In genomic region chr13:41707811-41708210, GRCm38 (mm10) we compare ENCODE assay signal across 21 mouse cellular contexts.
A peak's percentile ranks its signal among the peaks of the same experiment; 100 is the strongest.
DNase-seq lines count a peak whose midpoint lies in the region; ATAC-seq and TF ChIP-seq lines count a peak whose summit lies in the region.
"Had no signal": no experiment of that assay in that cellular context is flagged by ENCODE, and none has a peak within 500 bp of the region (broad histone marks: within the 10 kb centered on the region; RNA-seq: fewer than 3 reads in every experiment).

No protein-coding gene starts in this region.

- TF ChIP-seq CTCF in heart, adult 2 months (IDR thresholded peaks at IDR 0.05) = no peak
- no peak for TF ChIP-seq CTCF in intestine, postnatal 0 days (IDR thresholded peaks at IDR 0.05; ENCODE audit: low read depth)

- TF ChIP-seq EP300 in heart, adult 2 months (IDR thresholded peaks at IDR 0.05; ENCODE audit: insufficient read depth, low read depth, low read length) = no peak

- no peak for TF ChIP-seq POLR2A in heart, adult 2 months (IDR thresholded peaks at IDR 0.05; ENCODE audit: insufficient read depth, low read depth, low read length)

- no peaks in the 10 kb centered on the region for H3K9me3 ChIP-seq in heart, embryonic 10.5 days
- H3K9me3 ChIP-seq in heart, embryonic 14.5 days (ENCODE audit: control insufficient read depth, low read length) = no peaks in the 10 kb centered on the region; the same call in 1 of the 2 replicates
- no peaks in the 10 kb centered on the region for H3K9me3 ChIP-seq in intestine, embryonic 15.5 days
- no peaks in the 10 kb centered on the region for H3K9me3 ChIP-seq in intestine, postnatal 0 days (ENCODE audit: control insufficient read depth)
- H3K9me3 ChIP-seq: embryonic facial prominence, embryonic 13.5 days; forebrain, embryonic 12.5 days; hindbrain, embryonic 12.5 days; kidney, embryonic 15.5 days had no signal

- H3K27ac ChIP-seq in heart, embryonic 10.5 days = peak overlapping the region; percentile 81
- peak overlapping the region; percentile 58 to 60 for H3K27ac ChIP-seq in heart, embryonic 14.5 days (replicated peaks in 1 of 2; ENCODE audit: control insufficient read depth in 1 of 2, insufficient read depth in 1 of 2, low read depth in 2 of 2, low read length in 2 of 2)
- no peak overlapping the region for H3K27ac ChIP-seq in heart, adult 2 months
- H3K27ac ChIP-seq in intestine, embryonic 15.5 days = no peak overlapping the region
- no peak overlapping the region for H3K27ac ChIP-seq in intestine, postnatal 0 days (ENCODE audit: low read depth, low read length)
- H3K27ac ChIP-seq: embryonic facial prominence, embryonic 13.5 days; forebrain, embryonic 12.5 days; gastrocnemius, adult 2 months; hindbrain, embryonic 12.5 days; kidney, embryonic 15.5 days had no signal

- peak; percentile 41; the same call in 1 of the 2 replicates for ATAC-seq in heart, embryonic 14.5 days (ENCODE audit: insufficient number of reproducible peaks, insufficient read depth, low FRiP score, low read depth)
- ATAC-seq in intestine, embryonic 15.5 days = 0 out of 2 replicates have a peak, but pooled peaks have one; percentile 17
- ATAC-seq in intestine, postnatal 0 days = no peak
- ATAC-seq: forebrain, postnatal 0 days; hindbrain, embryonic 16.5 days; inflammation-experienced regulatory T-cells, adult 6 months had no signal

- H3K4me3 ChIP-seq in heart, embryonic 10.5 days = no peak overlapping the region
- H3K4me3 ChIP-seq in heart, embryonic 14.5 days (ENCODE audit: control insufficient read depth in 1 of 2, insufficient read depth in 1 of 2, low read depth in 1 of 2, low read length in 2 of 2) = no peak overlapping the region
- no peak overlapping the region for H3K4me3 ChIP-seq in heart, adult 2 months
- H3K4me3 ChIP-seq in intestine, embryonic 15.5 days (replicated peaks) = no peak overlapping the region
- no peak overlapping the region for H3K4me3 ChIP-seq in intestine, postnatal 0 days (ENCODE audit: low read depth, low read length)
- H3K4me3 ChIP-seq: embryonic facial prominence, embryonic 13.5 days; forebrain, embryonic 12.5 days; gastrocnemius, adult 2 months; hindbrain, embryonic 12.5 days; kidney, embryonic 15.5 days had no signal

- no peaks in the 10 kb centered on the region for H3K36me3 ChIP-seq in heart, embryonic 10.5 days
- H3K36me3 ChIP-seq in heart, embryonic 14.5 days (ENCODE audit: control insufficient read depth, insufficient read depth, low read length) = no peaks in the 10 kb centered on the region
- H3K36me3 ChIP-seq in heart, adult 2 months (ENCODE audit: control insufficient read depth, insufficient read depth, low read length) = peaks cover 2% of the 10 kb centered on the region
- no peaks in the 10 kb centered on the region for H3K36me3 ChIP-seq in intestine, embryonic 15.5 days
- no peaks in the 10 kb centered on the region for H3K36me3 ChIP-seq in intestine, postnatal 0 days (ENCODE audit: control insufficient read depth, insufficient read depth)
- H3K36me3 ChIP-seq: embryonic facial prominence, embryonic 13.5 days; forebrain, embryonic 12.5 days; hindbrain, embryonic 12.5 days; kidney, embryonic 15.5 days had no signal

- H3K27me3 ChIP-seq in heart, embryonic 10.5 days (ENCODE audit: insufficient read depth, poor library complexity, severe bottlenecking) = no peaks in the 10 kb centered on the region
- H3K27me3 ChIP-seq in heart, embryonic 14.5 days (ENCODE audit: control insufficient read depth, insufficient read depth, low read length) = no peaks in the 10 kb centered on the region
- H3K27me3 ChIP-seq in heart, adult 2 months (ENCODE audit: control insufficient read depth, insufficient read depth, low read length) = no peaks in the 10 kb centered on the region
- H3K27me3 ChIP-seq in intestine, embryonic 15.5 days (replicated peaks) = no peaks in the 10 kb centered on the region
- H3K27me3 ChIP-seq in intestine, postnatal 0 days (replicated peaks; ENCODE audit: control insufficient read depth, insufficient read depth, low read length) = no peaks in the 10 kb centered on the region
- H3K27me3 ChIP-seq: embryonic facial prominence, embryonic 13.5 days; forebrain, embryonic 12.5 days; hindbrain, embryonic 12.5 days; kidney, embryonic 15.5 days had no signal

- intact Hi-C loops in heart, postnatal 36 days (cut with DNase I) = loop anchor here (2.0 to 5.0 kb wide), 5 partner anchors 46 to 881 kb away; partner anchors contain the start of gene Edn1
- intact Hi-C loops in heart, adult 2 months (cut with DNase I) = loop anchor here (2.0 to 5.0 kb wide), 3 partner anchors 65 to 589 kb away; partner anchors contain the start of gene Hivep1

- H3K4me1 ChIP-seq in heart, embryonic 10.5 days = peaks cover 44% of the 10 kb centered on the region
- H3K4me1 ChIP-seq in heart, embryonic 14.5 days (ENCODE audit: control insufficient read depth in 2 of 2, insufficient read depth in 2 of 2, low read length in 2 of 2) = peaks cover 30 to 41% of the 10 kb centered on the region in 2 experiments
- H3K4me1 ChIP-seq in heart, adult 2 months (ENCODE audit: control insufficient read depth, insufficient read depth, low read length) = peaks cover 4% of the 10 kb centered on the region
- 0 out of 2 replicates have a peak, but pooled peaks cover 7% of the 10 kb centered on the region for H3K4me1 ChIP-seq in intestine, embryonic 15.5 days (replicated peaks)
- no peaks in the 10 kb centered on the region for H3K4me1 ChIP-seq in intestine, postnatal 0 days (replicated peaks; ENCODE audit: control insufficient read depth, insufficient read depth, low read length)
- H3K4me1 ChIP-seq: hindbrain, embryonic 12.5 days had no signal

- 18% methylated on average over 7 of the region's 7 CpGs for WGBS in heart, embryonic 10.5 days
- 8% methylated on average over 7 of the region's 7 CpGs for WGBS in heart, embryonic 14.5 days
- WGBS in heart, adult 2 months = 58% methylated on average over 7 of the region's 7 CpGs
- WGBS in intestine, embryonic 15.5 days = 63% methylated on average over 7 of the region's 7 CpGs
- WGBS in intestine, postnatal 0 days = 54% methylated on average over 7 of the region's 7 CpGs

- no peaks in the 10 kb centered on the region for H3K79me2 ChIP-seq in heart, adult 2 months (replicated peaks; ENCODE audit: control insufficient read depth, insufficient read depth, low read length)

- DNase-seq in heart, embryonic 10.5 days (ENCODE audit: low spot score) = no peak
- DNase-seq in heart, postnatal 36 days = no peak
- DNase-seq in heart, adult 2 months = no peak
- DNase-seq in cerebellum, postnatal 36 days = no peak
- no peak for DNase-seq in right cerebral cortex, adult 2 months (ENCODE audit: low spot score in 2 of 2)
- DNase-seq: adrenal gland, postnatal 10 days; cerebellum, adult 11-12 months; cerebellum, adult 9-10 months; forebrain, postnatal 0 days; gastrocnemius, adult 2 months; gastrocnemius, postnatal 25 days; kidney, adult 2 months had no signal

- H3K4me2 ChIP-seq in heart, embryonic 14.5 days (ENCODE audit: low read length) = no peak overlapping the region
- no peak overlapping the region for H3K4me2 ChIP-seq in intestine, embryonic 15.5 days (replicated peaks)
- H3K4me2 ChIP-seq in intestine, postnatal 0 days (replicated peaks; ENCODE audit: low read depth) = no peak overlapping the region
- H3K4me2 ChIP-seq: embryonic facial prominence, embryonic 13.5 days; forebrain, embryonic 12.5 days; hindbrain, embryonic 12.5 days; kidney, embryonic 15.5 days had no signal

- H3K9ac ChIP-seq in heart, embryonic 14.5 days (ENCODE audit: low read length) = 0 out of 2 replicates have a peak overlapping the region, but pooled peaks have one; percentile 34
- H3K9ac ChIP-seq in heart, adult 2 months (ENCODE audit: low read depth, low read length) = no peak overlapping the region
- no peak overlapping the region for H3K9ac ChIP-seq in intestine, embryonic 15.5 days
- H3K9ac ChIP-seq in intestine, postnatal 0 days (ENCODE audit: low read depth, low read length) = no peak overlapping the region
- H3K9ac ChIP-seq: embryonic facial prominence, embryonic 13.5 days; forebrain, embryonic 12.5 days; forebrain, postnatal 0 days; hindbrain, embryonic 12.5 days; kidney, embryonic 15.5 days had no signal

Comparison
In these comparisons a context has a peak if more than half of its experiments do, and no peak if none do; other contexts are left out.
1. H3K27ac ChIP-seq: peak in heart, embryonic 10.5 days (single experiment) and heart, embryonic 14.5 days (2 of 2); none in heart, adult 2 months (single experiment), intestine, embryonic 15.5 days (single experiment) and intestine, postnatal 0 days (single experiment).